Mouse (Mus musculus) embryonic fibroblast, embryonic 13.5 days (primary cell): ENCODE results near the gene Dip2c.

Source experiments
- CTCF ChIP-seq: IDR thresholded peaks from 2 replicates; pipeline ENCODE4 v1.5.1; 2011; ENCODE audit warnings: mild to moderate bottlenecking, control low read depth, low read length, moderate library complexity, borderline replicate concordance; ENCODE audit not compliant: insufficient read depth
- POLR2A ChIP-seq: IDR thresholded peaks from 2 replicates; pipeline ENCODE4 v1.6.1; 2011; ENCODE audit warnings: low read depth, mild to moderate bottlenecking, control low read depth, low read length, moderate library complexity

- TF ChIP-seq CTCF = no peak
- TF ChIP-seq POLR2A = no peak
Observed at GRCm38 (mm10) chr13:9467216-9467615, 190.9 kb downstream of the Dip2c start.
